Mouse (Mus musculus) heart, adult 2 months (tissue): ENCODE measurements around the gene Tnfsf13. TPM values are rescaled to one million over a fixed set of nuclear protein-coding genes. Genes with fewer than 3 reads are reported as not detected.
"Not testable (repeated sequence)": the region's sequence is repeated elsewhere in the genome, so short reads cannot be mapped to it uniquely, and the experiment has no call there.

Source experiments
- DNase-seq, 2 experiments: peaks; one replicate each; pipeline ENCODE4 v3.0.0; 2021
- H3K27ac ChIP-seq: fragments of 200-600 bp; 2 replicates; pipeline ENCODE4 v1.8.1; 2022
- H3K27me3 ChIP-seq: fragments of 200-500 bp; 2 replicates; pipeline ENCODE4 v1.6.1; 2012; ENCODE audit warnings: mild to moderate bottlenecking, low read length, inconsistent platforms, mixed read lengths; ENCODE audit not compliant: control insufficient read depth, insufficient read depth
- H3K36me3 ChIP-seq: fragments of 200-500 bp; 2 replicates; pipeline ENCODE4 v1.6.1; 2012; ENCODE audit warnings: low read length, inconsistent platforms; ENCODE audit not compliant: control insufficient read depth, insufficient read depth
- H3K4me1 ChIP-seq: fragments of 200-500 bp; 2 replicates; pipeline ENCODE4 v1.6.1; 2011; ENCODE audit warnings: low read length; ENCODE audit not compliant: control insufficient read depth, insufficient read depth
- H3K4me3 ChIP-seq: fragments of 200-600 bp; 2 replicates; pipeline ENCODE4 v1.8.1; 2022
- H3K79me2 ChIP-seq: fragments of 200-500 bp; replicated peaks from 2 replicates; pipeline ENCODE4 v1.6.1; 2012; ENCODE audit warnings: mild to moderate bottlenecking, inconsistent platforms, low read length, moderate library complexity, mixed read lengths; ENCODE audit not compliant: control insufficient read depth, insufficient read depth
- H3K9ac ChIP-seq: fragments of 200-500 bp; 2 replicates; pipeline ENCODE4 v1.6.1; 2012; ENCODE audit warnings: low read depth, mild to moderate bottlenecking, control low read depth, inconsistent platforms, low read length, mixed read lengths
- CTCF ChIP-seq: fragments of 200-600 bp; IDR thresholded peaks from 2 replicates; pipeline ENCODE4 v1.8.1; 2022; ENCODE audit warnings: antibody characterized with exemption, mild to moderate bottlenecking, moderate library complexity
- EP300 ChIP-seq: fragments of 200-500 bp; IDR thresholded peaks from 2 replicates; pipeline ENCODE4 v1.6.1; 2011; ENCODE audit warnings: low read depth, low read length, control low read depth; ENCODE audit not compliant: insufficient read depth
- POLR2A ChIP-seq: fragments of 200-500 bp; IDR thresholded peaks from 2 replicates; pipeline ENCODE4 v1.6.1; 2011; ENCODE audit warnings: mild to moderate bottlenecking, low read depth, low read length, control low read depth; ENCODE audit not compliant: insufficient read depth
- WGBS: fragments of 180-500 bp; shearing (Covaris S2); methylation state at CpG from one replicate; pipeline ENCODE4 v1.1.7; 2018; 5-methylcytosine and 5-hydroxymethylcytosine counted together
- intact Hi-C: fragments of 180-260 bp; cut with DNase I; formaldehyde crosslinking; loops from one replicate; pipeline ENCODE4 v1.15.1; 2025
- long read RNA-seq: library from polyadenylated mRNA; stranded (forward); transcript quantifications from one replicate; pipeline ENCODE4 v2.0.0, GENCODE M21; 2021
- polyA plus RNA-seq: library from polyadenylated mRNA; depleted of rRNA; stranded (reverse); fragments of >200 nt; gene quantifications from 2 replicates; pipeline ENCODE4 v1.2.3, GENCODE M21; 2012; rRNA removed
- total RNA-seq, 2 experiments: library from RNA; stranded (reverse); gene quantifications; 2 replicates each; pipeline ENCODE4 v1.2.3; 2021

Gene Tnfsf13
- total RNA-seq, result 1 to 10 TPM; 1.4 to 3.2 TPM
- 2.9 and 4.0 TPM in 2 replicates for polyA plus RNA-seq
- long read RNA-seq, partial matches to known transcripts, result 0 of 1 reads
- long read RNA-seq, other reads (novel, unspliced or antisense), result 0 of 1 reads

DNA sequence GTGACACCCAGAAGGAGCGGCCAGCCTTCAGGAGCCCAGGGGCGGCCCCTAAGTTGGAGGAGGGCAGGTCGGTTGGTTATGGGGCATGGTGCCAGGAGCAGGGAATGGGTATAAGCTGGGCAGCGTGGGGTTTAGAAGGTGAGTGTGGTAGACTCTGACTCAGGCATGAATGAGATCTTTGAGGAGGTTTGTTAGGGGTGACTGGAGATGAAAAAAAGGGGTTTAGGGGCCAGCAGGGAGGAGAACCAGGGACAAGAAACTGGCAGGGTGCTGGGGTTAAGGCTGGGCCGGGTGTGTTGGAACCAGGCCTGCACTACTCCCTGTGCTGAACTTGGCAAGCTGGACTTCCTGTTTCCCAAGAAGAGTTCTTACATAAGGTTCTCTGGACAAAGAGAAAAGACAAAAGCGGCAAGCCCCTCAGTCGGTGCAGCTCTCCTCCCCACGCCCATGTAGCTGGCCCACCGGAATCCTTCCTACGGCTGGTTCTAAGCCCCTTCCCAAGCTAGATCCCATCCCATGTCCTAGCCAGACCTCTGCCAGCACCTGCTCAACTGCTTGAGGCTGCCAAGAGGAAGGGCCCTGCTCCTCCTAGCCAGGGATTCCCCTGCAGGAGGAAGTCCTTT lies at the start of gene Tnfsf13:
TSS of gene Tnfsf13 (minus strand) at position 259 of the 623 bp plus-strand sequence.
- H3K4me3 ChIP-seq, result peak within 1 kb of the TSS; percentile 54

DNA sequence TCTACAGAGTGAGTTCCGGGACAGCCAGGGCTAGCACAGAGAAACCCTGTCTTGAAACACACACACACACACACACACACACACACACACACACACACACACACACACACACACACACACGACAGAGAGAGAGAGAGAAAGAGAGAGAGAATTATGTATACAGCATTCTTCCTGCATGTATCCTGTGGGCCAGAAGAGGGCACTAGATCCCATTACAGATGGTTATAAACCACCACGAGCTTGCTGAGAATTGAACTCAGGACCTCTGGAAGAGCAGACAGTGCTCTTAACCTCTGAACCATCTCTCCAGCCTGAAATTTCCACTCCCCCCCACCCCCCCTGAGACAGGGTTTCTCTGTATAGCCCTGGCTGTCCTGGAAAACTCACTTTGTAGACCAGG lies 45.8 kb upstream of the Tnfsf13 start:
- H3K4me3 ChIP-seq, H3K27me3 ChIP-seq, H3K9ac ChIP-seq, intact Hi-C loops, DNase-seq, H3K79me2 ChIP-seq, H3K4me1 ChIP-seq, H3K36me3 ChIP-seq, H3K27ac ChIP-seq: not testable (repeated sequence)
- WGBS, result 79% methylated on average over 2 of the region's 3 CpGs
- TF ChIP-seq CTCF, result peak; percentile 41

More for the DNA sequence above, at the start of gene Tnfsf13:
- Histone ChIP-seq H3K27ac (peak within 1 kb of the TSS; percentile 98), H3K27me3 (no peaks in the 10 kb centered on the region), H3K9ac (peak within 1 kb of the TSS; percentile 79), H3K4me1 (peaks cover 18% of the 10 kb centered on the region), H3K79me2 (no peaks in the 10 kb centered on the region), H3K36me3 (no peaks in the 10 kb centered on the region)
- TF ChIP-seq POLR2A, result peak; percentile 99
- peak; percentile 93 for TF ChIP-seq EP300
- TF ChIP-seq CTCF, result no peak
- WGBS, result 5% methylated on average over 10 of the region's 10 CpGs
- peak; percentile 83 to 92 for DNase-seq
- intact Hi-C loops, result loop anchor here (1.0 kb wide), 1 partner anchor 73 kb away; the partner anchor contains the start of gene Polr2a

DNA sequence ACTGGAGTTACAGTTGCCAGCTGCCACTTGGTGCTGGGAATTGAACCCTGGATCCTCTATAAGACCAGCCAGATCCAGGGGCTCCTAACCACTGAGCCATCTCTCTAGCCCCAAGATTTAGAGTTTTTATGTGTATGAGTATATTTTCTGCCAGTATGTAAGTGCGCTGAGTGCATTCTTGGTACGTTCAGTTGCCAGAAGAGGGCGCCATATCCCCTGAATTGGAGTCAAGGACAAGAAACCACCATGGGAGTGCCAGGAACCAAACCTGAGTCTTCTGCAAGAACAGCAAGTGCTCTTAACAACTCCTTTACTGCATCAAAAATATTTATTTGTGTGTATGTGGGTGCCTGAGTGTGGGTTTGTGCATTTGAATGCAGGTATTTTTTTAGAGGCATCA lies 43.5 kb upstream of the Tnfsf13 start:
- WGBS, result 37% methylated on average over 3 of the region's 3 CpGs
- Histone ChIP-seq H3K4me3 (no peak overlapping the region), H3K27me3 (no peaks in the 10 kb centered on the region), H3K79me2 (no peaks in the 10 kb centered on the region), H3K36me3 (no peaks in the 10 kb centered on the region), H3K9ac (no peak overlapping the region), H3K27ac (no peak overlapping the region), H3K4me1 (no peaks in the 10 kb centered on the region)
- peak; percentile 50 to 55 for DNase-seq
- no peak for TF ChIP-seq EP300
- peak; percentile 75 for TF ChIP-seq CTCF
- no peak for TF ChIP-seq POLR2A
- intact Hi-C loops, result no loop called here

DNA sequence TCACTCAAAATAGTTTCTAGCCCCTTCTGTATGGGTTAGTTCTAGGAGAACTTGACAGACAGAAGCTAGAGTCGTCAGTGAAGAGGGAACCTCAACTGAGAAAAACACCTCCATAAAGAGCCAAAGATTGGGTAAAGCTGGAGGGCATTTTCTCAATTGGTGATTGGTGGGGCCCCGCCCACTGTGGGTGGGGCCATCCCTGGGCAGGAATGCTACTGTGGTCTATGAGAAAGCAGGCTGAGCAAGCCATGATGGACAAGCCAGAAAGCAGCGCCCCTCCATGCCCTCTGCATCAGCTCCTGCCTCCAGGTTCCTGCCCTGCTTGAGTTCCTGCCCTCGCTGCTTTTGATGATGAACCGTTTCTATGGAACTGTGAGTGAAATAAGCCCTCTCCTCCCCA lies 40.4 kb upstream of the Tnfsf13 start:
- no peaks in the 10 kb centered on the region for H3K27me3 ChIP-seq
- no peaks in the 10 kb centered on the region for H3K36me3 ChIP-seq
- intact Hi-C loops, result no loop called here
- 46% methylated on average over 5 of the region's 5 CpGs for WGBS
- H3K4me3 ChIP-seq, result no peak overlapping the region
- no peak for DNase-seq
- no peak for TF ChIP-seq POLR2A
- no peaks in the 10 kb centered on the region for H3K79me2 ChIP-seq
- no peak overlapping the region for H3K9ac ChIP-seq
- H3K4me1 ChIP-seq, result no peaks in the 10 kb centered on the region
- no peak overlapping the region for H3K27ac ChIP-seq

DNA sequence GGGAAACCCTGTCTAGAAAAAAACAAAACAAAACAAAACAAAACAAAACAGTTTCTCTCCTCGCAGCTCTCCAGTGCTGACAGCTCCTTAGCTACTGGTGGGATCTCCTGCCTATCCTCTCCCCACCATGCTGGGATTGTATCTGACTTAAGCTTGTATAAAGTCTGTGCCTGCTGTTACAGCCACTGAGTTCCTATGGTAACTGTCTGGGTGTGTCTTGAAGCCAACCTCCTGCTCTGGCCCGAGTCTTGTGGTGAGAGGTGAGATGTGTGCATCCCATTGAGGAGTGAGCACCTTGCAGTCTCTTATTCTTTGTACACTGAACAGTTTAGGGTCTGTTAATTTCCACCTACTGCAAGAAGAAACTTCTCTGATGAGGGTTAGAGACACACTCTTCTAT lies 37.5 kb upstream of the Tnfsf13 start:
- TF ChIP-seq CTCF (no peak), POLR2A (no peak)
- Histone ChIP-seq H3K4me1 (no peaks in the 10 kb centered on the region), H3K27ac (no peak overlapping the region), H3K4me3 (no peak overlapping the region), H3K36me3 (no peaks in the 10 kb centered on the region), H3K79me2 (no peaks in the 10 kb centered on the region), H3K9ac (no peak overlapping the region), H3K27me3 (no peaks in the 10 kb centered on the region)
- WGBS, result 41% methylated on average over 2 of the region's 2 CpGs
- intact Hi-C loops, result no loop called here
- DNase-seq, result no peak

DNA sequence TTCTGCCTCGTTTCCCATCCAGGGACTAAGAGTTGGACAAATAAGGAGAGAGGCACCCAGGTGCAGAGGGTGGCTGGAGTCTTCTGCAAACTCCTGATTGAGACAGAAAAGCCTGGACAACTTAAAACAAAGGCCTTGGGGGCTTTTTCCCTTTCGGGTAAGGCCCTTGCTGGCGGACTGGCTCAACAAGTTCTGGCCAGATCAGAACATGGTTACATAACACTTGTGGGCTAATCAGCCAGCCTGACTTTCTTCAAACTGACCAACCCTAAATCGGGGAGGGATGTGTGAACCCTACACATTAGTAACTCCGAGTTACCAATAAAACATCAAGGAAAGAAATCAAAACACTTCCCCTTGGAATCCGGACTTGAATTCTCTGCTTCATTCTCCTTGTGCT lies 35.3 kb upstream of the Tnfsf13 start:
- H3K79me2 ChIP-seq, result no peaks in the 10 kb centered on the region
- intact Hi-C loops, result no loop called here
- H3K27me3 ChIP-seq, result no peaks in the 10 kb centered on the region
- no peak overlapping the region for H3K4me3 ChIP-seq
- no peaks in the 10 kb centered on the region for H3K4me1 ChIP-seq
- TF ChIP-seq CTCF, result no peak
- TF ChIP-seq EP300, result no peak
- no peak for TF ChIP-seq POLR2A
- H3K27ac ChIP-seq, result no peak overlapping the region
- WGBS, result 77% methylated on average over 6 of the region's 6 CpGs
- no peak for DNase-seq
- no peak overlapping the region for H3K9ac ChIP-seq
- H3K36me3 ChIP-seq, result no peaks in the 10 kb centered on the region
